Mouse (Mus musculus) adrenal gland, postnatal 25 days (tissue): Measurements from ENCODE around the gene Hsph1. TPM values are rescaled to one million over a fixed set of nuclear protein-coding genes. Genes with fewer than 3 reads are reported as not detected.

Experiments used
- DNase-seq: peaks from one replicate; pipeline ENCODE4 v3.0.0; 2021; ENCODE audit warnings: mixed read lengths
- total RNA-seq: library from RNA; stranded (reverse); gene quantifications from 2 replicates; pipeline ENCODE4 v1.2.3, GENCODE M21; 2021

Gene Hsph1
- total RNA-seq, 1 experiment from 2014 or later = 88.5 TPM

- DNase-seq = no peak
Observed at GRCm38 (mm10) chr5:149588814-149589534, 47.2 kb downstream of the Hsph1 start.

- DNase-seq = no peak
Observed at GRCm38 (mm10) chr5:149587327-149587895, 48.8 kb downstream of the Hsph1 start.

- DNase-seq = peak; percentile 47
Observed at GRCm38 (mm10) chr5:149585910-149586309, 50.3 kb downstream of the Hsph1 start.

- no peak for DNase-seq
Observed at GRCm38 (mm10) chr5:149585231-149585630, 50.9 kb downstream of the Hsph1 start.

GRCm38 (mm10) chr5:149584154-149584655, 52.0 kb downstream of the Hsph1 start:
- DNase-seq = no peak

- DNase-seq = no peak
Observed at GRCm38 (mm10) chr5:149583507-149583906, 52.7 kb downstream of the Hsph1 start.

- no peak for DNase-seq
Observed at GRCm38 (mm10) chr5:149582642-149583262, 53.4 kb downstream of the Hsph1 start.

GRCm38 (mm10) chr5:149577449-149577848, 58.7 kb downstream of the Hsph1 start:
- DNase-seq = no peak

- DNase-seq = no peak
Observed at GRCm38 (mm10) chr5:149576977-149577376, 59.2 kb downstream of the Hsph1 start.

- no peak for DNase-seq
Observed at GRCm38 (mm10) chr5:149568993-149569392, 67.2 kb downstream of the Hsph1 start.

- no peak for DNase-seq
Observed at GRCm38 (mm10) chr5:149566957-149567356, 69.2 kb downstream of the Hsph1 start.

GRCm38 (mm10) chr5:149566026-149566425, 70.2 kb downstream of the Hsph1 start:
- DNase-seq = no peak

Other genes with a start within 250 kb of the Hsph1 start
- gene Medag, start 224.6 kb downstream of the Hsph1 start, total RNA-seq = 1.5 and 1.9 TPM in 2 replicates
- gene Tex26, start 196.7 kb downstream of the Hsph1 start, total RNA-seq = not detected in 2 replicates
- not detected in 2 replicates for gene Wdr95, start 107.7 kb downstream of the Hsph1 start, total RNA-seq
- gene B3glct, start 41.9 kb upstream of the Hsph1 start, total RNA-seq = 25.3 and 25.7 TPM in 2 replicates